Mouse (Mus musculus): ENCODE measurements around the gene Adck2. TPM values are rescaled to one million over a fixed set of nuclear protein-coding genes. Genes with fewer than 3 reads are reported as not detected.

The Adck2 gene
- polyA plus RNA-seq, 1 experiment, result 33.2 TPM

GRCm38 (mm10) chr6:39606056-39606455 lies 32.4 kb downstream of the Adck2 start:
- TF ChIP-seq POLR2A (IDR thresholded peaks at IDR 0.05; ENCODE audit: borderline replicate concordance, insufficient read depth, low read length) (no peak), CTCF (IDR thresholded peaks at IDR 0.05; ENCODE audit: borderline replicate concordance, insufficient read depth, low read depth, low read length) (no peak)
- Histone ChIP-seq H3K27ac (ENCODE audit: insufficient read depth, low read length) (no peak overlapping the region), H3K4me3 (replicated peaks; ENCODE audit: insufficient read depth, low read depth, low read length) (no peak overlapping the region), H3K27me3 (ENCODE audit: control insufficient read depth, insufficient read depth, low read length) (no peaks in the 10 kb centered on the region), H3K4me1 (ENCODE audit: control insufficient read depth, insufficient read depth, low read length) (no peaks in the 10 kb centered on the region)
- no peak for DNase-seq
- 52% methylated on average over 6 of the region's 6 CpGs for WGBS

GRCm38 (mm10) chr6:39606862-39607261 lies 33.2 kb downstream of the Adck2 start:
- TF ChIP-seq CTCF (IDR thresholded peaks at IDR 0.05; ENCODE audit: borderline replicate concordance, insufficient read depth, low read depth, low read length) (no peak), POLR2A (IDR thresholded peaks at IDR 0.05; ENCODE audit: borderline replicate concordance, insufficient read depth, low read length) (no peak)
- WGBS, result 78% methylated on average over 3 of the region's 3 CpGs

GRCm38 (mm10) chr6:39607365-39607764 lies 33.7 kb downstream of the Adck2 start:
- H3K27ac ChIP-seq (ENCODE audit: insufficient read depth, low read length), result no peak overlapping the region
- TF ChIP-seq CTCF (IDR thresholded peaks at IDR 0.05; ENCODE audit: borderline replicate concordance, insufficient read depth, low read depth, low read length) (no peak), POLR2A (IDR thresholded peaks at IDR 0.05; ENCODE audit: borderline replicate concordance, insufficient read depth, low read length) (no peak)
- no peaks in the 10 kb centered on the region for H3K4me1 ChIP-seq (ENCODE audit: control insufficient read depth, insufficient read depth, low read length)
- H3K27me3 ChIP-seq (ENCODE audit: control insufficient read depth, insufficient read depth, low read length), result no peaks in the 10 kb centered on the region
- DNase-seq, result no peak
- 73% methylated on average over 5 of the region's 5 CpGs for WGBS
- H3K4me3 ChIP-seq (replicated peaks; ENCODE audit: insufficient read depth, low read depth, low read length), result no peak overlapping the region

More at GRCm38 (mm10) chr6:39606862-39607261, 33.2 kb downstream of the Adck2 start:
- DNase-seq, result no peak
- Histone ChIP-seq H3K4me3 (replicated peaks; ENCODE audit: insufficient read depth, low read depth, low read length) (no peak overlapping the region), H3K4me1 (ENCODE audit: control insufficient read depth, insufficient read depth, low read length) (no peaks in the 10 kb centered on the region), H3K27ac (ENCODE audit: insufficient read depth, low read length) (no peak overlapping the region), H3K27me3 (ENCODE audit: control insufficient read depth, insufficient read depth, low read length) (no peaks in the 10 kb centered on the region)

- Histone ChIP-seq H3K27me3 (ENCODE audit: control insufficient read depth, insufficient read depth, low read length) (no peaks in the 10 kb centered on the region), H3K4me3 (replicated peaks; ENCODE audit: insufficient read depth, low read depth, low read length) (no peak overlapping the region), H3K27ac (ENCODE audit: insufficient read depth, low read length) (no peak overlapping the region), H3K4me1 (ENCODE audit: control insufficient read depth, insufficient read depth, low read length) (no peaks in the 10 kb centered on the region)
- no peak for DNase-seq
- TF ChIP-seq CTCF (IDR thresholded peaks at IDR 0.05; ENCODE audit: borderline replicate concordance, insufficient read depth, low read depth, low read length) (no peak), POLR2A (IDR thresholded peaks at IDR 0.05; ENCODE audit: borderline replicate concordance, insufficient read depth, low read length) (no peak)
- 67% methylated on average over 2 of the region's 2 CpGs for WGBS
Observed at GRCm38 (mm10) chr6:39610207-39610606, 36.5 kb downstream of the Adck2 start.

GRCm38 (mm10) chr6:39611296-39611695 lies 37.6 kb downstream of the Adck2 start:
- H3K4me1 ChIP-seq (ENCODE audit: control insufficient read depth, insufficient read depth, low read length), result no peaks in the 10 kb centered on the region
- TF ChIP-seq POLR2A (IDR thresholded peaks at IDR 0.05; ENCODE audit: borderline replicate concordance, insufficient read depth, low read length) (no peak), CTCF (IDR thresholded peaks at IDR 0.05; ENCODE audit: borderline replicate concordance, insufficient read depth, low read depth, low read length) (no peak)
- no peaks in the 10 kb centered on the region for H3K27me3 ChIP-seq (ENCODE audit: control insufficient read depth, insufficient read depth, low read length)
- DNase-seq, result no peak
- H3K27ac ChIP-seq (ENCODE audit: insufficient read depth, low read length), result no peak overlapping the region
- H3K4me3 ChIP-seq (replicated peaks; ENCODE audit: insufficient read depth, low read depth, low read length), result no peak overlapping the region
- 86% methylated on average over 2 of the region's 2 CpGs for WGBS

Other genes with a start within 250 kb of the Adck2 start
- gene Slc37a3, start 196.2 kb upstream of the Adck2 start, polyA plus RNA-seq (2012; rRNA removed), result 26.2 and 27.8 TPM in 2 replicates
- 0.15 and 0.21 TPM in 2 replicates for gene Rab19, start 192.7 kb upstream of the Adck2 start, polyA plus RNA-seq (2012; rRNA removed)
- 137 and 139 TPM in 2 replicates for gene Mkrn1, start 153.4 kb upstream of the Adck2 start, polyA plus RNA-seq (2012; rRNA removed)
- gene Dennd2a, start 16.0 kb upstream of the Adck2 start, polyA plus RNA-seq (2012; rRNA removed), result 12.3 and 13.5 TPM in 2 replicates
- 0.72 and 0.95 TPM in 2 replicates for gene Gm42420, start 11.9 kb downstream of the Adck2 start, polyA plus RNA-seq (2012; rRNA removed)
- gene Ndufb2, start 18.7 kb downstream of the Adck2 start, polyA plus RNA-seq (2012; rRNA removed), result 315 and 319 TPM in 2 replicates
- 33.8 and 35.9 TPM in 2 replicates for gene Braf, start 151.6 kb downstream of the Adck2 start, polyA plus RNA-seq (2012; rRNA removed)
- 284 and 308 TPM in 2 replicates for gene Mrps33, start 237.1 kb downstream of the Adck2 start, polyA plus RNA-seq (2012; rRNA removed)